Mouse (Mus musculus) stomach, postnatal 0 days (tissue): Measurements from ENCODE around the gene Scml4.

Experiments used
- CTCF ChIP-seq: IDR thresholded peaks from 2 replicates; pipeline ENCODE4 v1.5.1; 2016; ENCODE audit warnings: antibody characterized with exemption, low read depth, mild to moderate bottlenecking, moderate library complexity
- EP300 ChIP-seq: optimal IDR thresholded peaks from 2 replicates; pipeline ENCODE3; 2016; ENCODE audit warnings: antibody characterized with exemption

DNA sequence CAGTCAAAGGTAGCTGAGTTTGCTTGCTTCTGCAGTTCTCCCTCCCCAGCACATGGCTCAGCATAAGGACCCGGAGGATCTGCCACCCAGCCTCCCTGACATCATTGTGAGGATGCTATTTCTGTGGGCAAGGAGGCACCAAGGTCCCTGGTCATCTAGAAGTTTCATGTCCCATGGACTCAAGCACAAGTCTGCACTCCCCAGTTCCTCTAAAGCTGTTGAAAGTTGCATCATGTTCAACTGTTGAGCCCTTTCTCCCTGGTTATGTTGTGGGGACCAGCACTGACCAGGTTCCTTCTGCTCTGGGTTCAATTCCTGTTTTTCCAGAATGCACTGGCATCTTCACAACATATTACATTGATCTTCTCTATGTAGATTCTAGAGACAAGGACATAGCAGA, 42.9 kb downstream of the Scml4 start:
- TF ChIP-seq CTCF (no peak), EP300 (no peak)
